In the genomic region with DNA sequence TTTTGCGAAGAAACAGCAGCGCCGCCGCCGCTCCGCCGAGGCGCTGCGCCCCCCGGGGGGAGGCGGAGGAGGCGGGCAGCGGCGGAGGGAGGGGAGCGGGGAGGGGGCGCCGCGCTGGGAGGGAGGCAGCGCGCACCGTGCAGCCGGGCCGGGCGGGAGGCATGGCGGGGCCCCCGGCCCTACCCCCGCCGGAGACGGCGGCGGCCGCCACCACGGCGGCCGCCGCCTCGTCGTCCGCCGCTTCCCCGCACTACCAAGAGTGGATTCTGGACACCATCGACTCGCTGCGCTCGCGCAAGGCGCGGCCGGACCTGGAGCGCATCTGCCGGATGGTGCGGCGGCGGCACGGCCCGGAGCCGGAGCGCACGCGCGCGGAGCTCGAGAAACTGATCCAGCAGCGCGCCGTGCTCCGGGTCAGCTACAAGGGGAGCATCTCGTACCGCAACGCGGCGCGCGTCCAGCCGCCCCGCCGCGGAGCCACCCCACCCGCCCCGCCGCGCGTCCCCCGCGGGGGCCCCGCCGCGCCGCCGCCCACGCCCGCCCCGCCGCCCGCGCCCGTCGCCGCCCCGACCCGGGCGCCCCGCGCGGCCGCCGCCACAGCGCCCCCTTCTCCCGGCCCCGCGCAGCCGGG, we compare ENCODE assay signal across 8 mouse cellular contexts. TPM values are rescaled to one million over a fixed set of nuclear protein-coding genes. Genes with fewer than 3 reads are reported as not detected.
DNase-seq lines count a peak whose midpoint lies in the region; ATAC-seq lines count a peak whose summit lies in the region.

A gene (plus strand): TSS at position 162 of the 631 bp plus-strand sequence.

- peak within 1 kb of the TSS; percentile 78 for H3K4me3 ChIP-seq in intestine, embryonic 15.5 days (replicated peaks)

- intact Hi-C loops in gastrocnemius, postnatal 36 days (cut with DNase I): no loop called here

- peak; percentile 16 for ATAC-seq in intestine, embryonic 15.5 days
- no peak for ATAC-seq in monocyte, adult 5-6 weeks (replicated peaks; ENCODE audit: insufficient number of reproducible peaks, low FRiP score, low TSS enrichment, poor library complexity, severe bottlenecking)

- peak within 1 kb of the TSS; percentile 94 for H3K4me2 ChIP-seq in intestine, embryonic 15.5 days (replicated peaks)

- H3K9ac ChIP-seq in intestine, embryonic 15.5 days: peak within 1 kb of the TSS; percentile 82

- peaks cover 4% of the 10 kb centered on the region for H3K36me3 ChIP-seq in intestine, embryonic 15.5 days

- WGBS in intestine, embryonic 15.5 days: under 1% methylated on average over 52 of the region's 112 CpGs

- peak; percentile 47 to 67 for DNase-seq in spleen, adult 18-20 months
- DNase-seq in spleen, adult 12 weeks (ENCODE audit: low spot score): no peak
- DNase-seq in cerebellum, postnatal 36 days: peak; percentile 53 to 56
- DNase-seq in gastrocnemius, postnatal 36 days: peak; percentile 23 to 47
- peak; percentile 58 for DNase-seq in liver
- DNase-seq in thymus, adult 18-20 months: peak; percentile 37 to 40

- no peaks in the 10 kb centered on the region for H3K27me3 ChIP-seq in intestine, embryonic 15.5 days (replicated peaks)

- no peaks in the 10 kb centered on the region for H3K9me3 ChIP-seq in intestine, embryonic 15.5 days

- H3K27ac ChIP-seq in intestine, embryonic 15.5 days: peak within 1 kb of the TSS; percentile 96

- peaks cover 15% of the 10 kb centered on the region for H3K4me1 ChIP-seq in intestine, embryonic 15.5 days (replicated peaks)

RNA-seq across cellular contexts. Expression of the gene that starts here (rescaled TPM):
- total RNA-seq in gastrocnemius, postnatal 36 days (2021): 10 to 100 TPM; 13.0 TPM
- polyA plus RNA-seq in intestine, embryonic 15.5 days (2015; fragmentation: Nextera tagmentation; extraction: Ambion mirVana): 8.4 and 8.7 TPM in 2 replicates
- 26.3 to 44.6 TPM (median 35.4 TPM) in 3 replicates for total RNA-seq in monocyte, adult 5-6 weeks (2017)
